Mouse (Mus musculus) limb, embryonic 11.5 days (tissue): ENCODE data around the gene Pou3f1. TPM values are rescaled to one million over a fixed set of nuclear protein-coding genes. Genes with fewer than 3 reads are reported as not detected.

Experiments used
- ATAC-seq: fragments of 200-750 bp; cut with Nextera tagmentation; 2 replicates; pipeline ENCODE4 v1.8.0; 2017; ENCODE audit warnings: low read depth; ENCODE audit not compliant: insufficient number of reproducible peaks, low FRiP score, low TSS enrichment
- DNase-seq: peaks from one replicate; pipeline ENCODE4 v3.0.0-alpha.2; 2015; ENCODE audit warnings: low spot score
- H3K27ac ChIP-seq: fragments of 300-500 bp; sonication (generic); replicated peaks from 2 replicates; pipeline ENCODE4 v1.5.1; 2014; ENCODE audit warnings: low read depth, mild to moderate bottlenecking, low read length
- H3K27me3 ChIP-seq: fragments of 300-500 bp; sonication (generic); 2 replicates; pipeline ENCODE4 v1.6.1; 2014; ENCODE audit warnings: mild to moderate bottlenecking, low read length, mixed read lengths; ENCODE audit not compliant: control insufficient read depth, insufficient read depth
- H3K36me3 ChIP-seq: fragments of 300-500 bp; sonication (generic); 2 replicates; pipeline ENCODE4 v1.6.1; 2014; ENCODE audit warnings: mild to moderate bottlenecking, low read length, moderate library complexity, mixed read lengths; ENCODE audit not compliant: control insufficient read depth, insufficient read depth
- H3K4me1 ChIP-seq: fragments of 300-500 bp; sonication (generic); 2 replicates; pipeline ENCODE4 v1.6.1; 2014; ENCODE audit warnings: low read length, mixed read lengths; ENCODE audit not compliant: control insufficient read depth, insufficient read depth
- H3K4me2 ChIP-seq: fragments of 300-500 bp; sonication (generic); 2 replicates; pipeline ENCODE4 v1.6.1; 2014; ENCODE audit warnings: low read depth, mild to moderate bottlenecking, moderate library complexity; ENCODE audit not compliant: severe bottlenecking
- H3K4me3 ChIP-seq: fragments of 300-500 bp; sonication (generic); 2 replicates; pipeline ENCODE4 v1.5.1; 2014; ENCODE audit warnings: low read depth, low read length
- H3K9ac ChIP-seq: fragments of 300-500 bp; sonication (generic); 2 replicates; pipeline ENCODE4 v1.6.1; 2014; ENCODE audit warnings: mild to moderate bottlenecking, low read length
- H3K9me3 ChIP-seq: fragments of 300-500 bp; sonication (generic); 2 replicates; pipeline ENCODE4 v1.6.1; 2016; ENCODE audit warnings: low read length; ENCODE audit not compliant: control insufficient read depth
- WGBS: fragments of 180-500 bp; shearing (Covaris S2); extraction: QIAGEN DNeasy Blood & Tissue Kit; methylation state at CpG from one replicate; pipeline ENCODE4 v1.1.7; 2014; 5-methylcytosine and 5-hydroxymethylcytosine counted together
- polyA plus RNA-seq: library from polyadenylated mRNA; unstranded; fragments of >200 nt; fragmentation: Nextera tagmentation; extraction: Ambion mirVana; gene quantifications from 2 replicates; pipeline ENCODE4 v1.2.1, GENCODE M21; 2014

Pou3f1 gene
- polyA plus RNA-seq, 1 experiment from 2014 or later: 0.27 TPM

DNA sequence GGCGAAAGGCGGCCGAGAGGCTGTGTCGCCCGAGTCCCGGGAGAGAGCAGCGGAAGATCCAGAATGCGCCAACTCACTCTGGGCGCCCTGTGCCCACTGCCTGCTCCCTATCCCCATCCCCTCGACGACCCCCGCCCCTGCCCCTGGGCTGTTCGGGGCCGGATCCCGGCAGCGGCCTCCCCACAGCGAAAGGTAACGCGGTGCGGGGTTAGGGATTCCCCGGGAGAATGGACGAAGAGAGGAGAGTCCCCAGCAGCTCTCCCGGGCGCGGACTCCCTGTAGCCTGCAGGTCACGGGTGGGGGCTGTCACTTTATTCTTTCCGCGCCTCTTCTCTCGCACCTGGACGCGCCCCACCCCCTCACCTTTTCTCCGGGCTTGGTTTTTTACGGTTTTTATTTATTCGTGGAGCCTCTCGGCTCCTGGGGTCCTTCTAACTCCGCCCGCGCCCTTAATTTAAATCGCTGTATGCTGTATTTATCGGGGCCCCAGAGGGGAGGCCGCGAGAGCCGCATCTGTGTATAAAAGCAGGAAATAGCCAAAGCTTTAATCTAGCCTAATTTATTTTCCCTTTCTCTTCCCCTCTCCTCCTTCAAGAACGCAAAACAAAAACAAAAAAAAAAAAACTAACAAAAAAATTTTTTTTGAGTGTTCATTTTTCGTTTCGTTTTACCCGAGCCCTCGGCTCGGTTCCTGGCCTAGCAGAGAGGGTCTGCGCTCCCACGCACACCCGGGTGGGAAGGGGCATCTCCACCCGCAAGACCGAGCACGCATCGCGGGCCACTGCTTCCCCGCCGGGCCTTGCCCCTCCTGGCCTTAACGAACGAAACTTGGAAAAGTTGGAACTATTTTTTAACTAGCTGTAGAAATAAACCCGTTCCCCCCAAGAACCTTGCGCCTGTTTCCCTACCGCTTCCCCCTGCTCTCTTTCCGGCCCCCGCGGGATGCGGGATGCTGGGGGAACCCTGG is 2.9 kb downstream of the Pou3f1 start:
- under 1% methylated on average over 68 of the region's 68 CpGs for WGBS
- H3K27me3 ChIP-seq: peaks cover 79% of the 10 kb centered on the region
- H3K36me3 ChIP-seq: no peaks in the 10 kb centered on the region
- no peak for ATAC-seq
- no peak overlapping the region for H3K9ac ChIP-seq
- H3K4me1 ChIP-seq: peaks cover 11% of the 10 kb centered on the region; the same call in 1 of the 2 replicates
- H3K9me3 ChIP-seq: no peaks in the 10 kb centered on the region
- peak; percentile 64 for DNase-seq
- no peak overlapping the region; the same call in 1 of the 2 replicates for H3K4me3 ChIP-seq
- H3K27ac ChIP-seq: no peak overlapping the region
- peak overlapping the region; percentile 24; the same call in 1 of the 2 replicates for H3K4me2 ChIP-seq

DNA sequence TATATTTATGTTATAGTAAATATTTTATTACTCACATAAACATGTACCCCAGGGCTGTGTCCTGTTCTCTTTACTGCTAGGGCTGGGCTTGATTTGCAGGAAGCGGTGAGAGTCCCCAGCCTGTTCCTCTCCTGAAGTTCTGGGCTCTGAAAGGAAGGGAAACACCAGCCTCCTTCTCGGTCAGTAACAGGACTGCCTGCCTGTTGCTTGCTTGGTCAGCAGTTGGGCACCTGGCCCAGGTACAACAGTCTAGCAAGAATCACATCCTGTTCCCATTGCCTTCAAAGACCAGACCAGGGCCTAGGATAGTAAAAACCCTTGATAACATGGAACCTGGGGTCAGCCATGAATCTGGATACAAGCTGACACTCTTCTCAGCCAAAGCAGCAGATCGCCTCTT is 4.0 kb downstream of the Pou3f1 start:
- peaks cover 68% of the 10 kb centered on the region for H3K27me3 ChIP-seq
- DNase-seq (no peak), ATAC-seq (no peak)
- H3K9ac ChIP-seq: no peak overlapping the region
- peaks cover 11% of the 10 kb centered on the region; the same call in 1 of the 2 replicates for H3K4me1 ChIP-seq
- H3K36me3 ChIP-seq: no peaks in the 10 kb centered on the region
- 40% methylated on average over 3 of the region's 3 CpGs for WGBS
- H3K9me3 ChIP-seq: no peaks in the 10 kb centered on the region
- no peak overlapping the region for H3K4me2 ChIP-seq
- H3K27ac ChIP-seq: no peak overlapping the region
- H3K4me3 ChIP-seq: no peak overlapping the region

DNA sequence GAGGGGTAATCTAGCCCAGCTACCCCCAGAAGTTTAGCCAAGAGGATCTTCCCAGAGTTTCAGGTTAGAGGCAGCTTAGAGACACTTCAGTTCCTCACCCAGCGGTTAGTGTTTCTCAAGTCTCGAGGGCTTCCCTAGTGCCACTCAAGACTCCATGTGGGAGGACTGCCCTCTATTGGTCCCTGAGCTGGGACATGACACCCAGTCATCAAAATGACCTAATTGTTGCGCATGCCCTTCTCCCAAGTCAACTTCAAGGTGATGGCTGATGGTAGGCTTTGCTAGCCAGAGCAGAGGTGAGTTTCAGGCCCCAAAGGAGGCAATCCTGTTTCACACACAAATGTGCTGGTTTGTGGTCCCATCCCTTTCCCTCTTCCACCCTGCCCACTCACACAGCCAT is 6.4 kb downstream of the Pou3f1 start:
- Histone ChIP-seq H3K9ac (no peak overlapping the region), H3K27me3 (peaks cover 60% of the 10 kb centered on the region), H3K4me1 (peaks cover 1% of the 10 kb centered on the region; the same call in 1 of the 2 replicates), H3K36me3 (no peaks in the 10 kb centered on the region), H3K4me2 (no peak overlapping the region), H3K4me3 (no peak overlapping the region), H3K27ac (no peak overlapping the region), H3K9me3 (no peaks in the 10 kb centered on the region)
- ATAC-seq (no peak), DNase-seq (no peak)
- 62% methylated on average over 3 of the region's 3 CpGs for WGBS

DNA sequence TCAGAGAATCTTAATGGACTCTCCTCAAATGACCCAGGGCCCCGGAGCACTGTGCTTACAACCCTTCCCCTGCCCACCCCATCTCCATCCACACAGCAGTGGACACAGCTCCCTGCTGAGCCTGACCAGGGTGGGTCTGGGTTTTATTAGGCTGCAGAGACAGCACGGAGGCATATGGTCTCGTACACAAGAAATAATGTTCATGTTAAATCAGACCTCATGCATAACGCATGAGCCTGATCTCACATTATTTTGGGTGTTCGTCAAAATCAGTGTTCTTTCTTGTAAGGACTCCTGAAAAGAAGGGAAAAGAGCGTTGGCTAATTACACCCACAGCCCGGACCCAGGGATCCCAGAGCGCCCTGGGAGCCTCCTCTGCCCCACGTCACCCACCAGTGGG is 7.6 kb downstream of the Pou3f1 start:
- Histone ChIP-seq H3K4me2 (no peak overlapping the region), H3K27ac (no peak overlapping the region), H3K27me3 (peaks cover 50% of the 10 kb centered on the region), H3K4me1 (no peaks in the 10 kb centered on the region), H3K4me3 (no peak overlapping the region), H3K9ac (no peak overlapping the region), H3K9me3 (no peaks in the 10 kb centered on the region), H3K36me3 (no peaks in the 10 kb centered on the region)
- DNase-seq: no peak
- WGBS: 70% methylated on average over 9 of the region's 9 CpGs
- no peak for ATAC-seq

DNA sequence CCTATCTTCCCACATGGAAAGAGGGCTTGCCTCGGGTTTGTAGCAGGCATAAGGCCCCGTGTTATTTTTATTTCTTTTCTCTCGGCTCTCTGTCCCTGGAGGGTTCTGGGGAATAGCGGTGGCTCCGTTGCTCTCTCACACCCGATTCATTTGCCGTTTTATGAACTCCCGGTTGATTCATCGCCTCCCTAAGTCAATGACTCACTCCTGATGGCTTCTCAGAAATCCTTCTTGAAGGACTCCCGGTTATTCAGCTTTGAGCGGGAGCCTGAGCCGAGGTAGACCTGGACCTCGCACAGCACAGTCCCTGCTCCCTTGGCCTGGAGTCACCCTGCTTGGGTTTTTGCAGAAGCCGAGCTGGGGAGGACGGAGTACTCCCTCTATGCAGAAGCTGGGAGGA is 8.0 kb downstream of the Pou3f1 start:
- no peaks in the 10 kb centered on the region for H3K36me3 ChIP-seq
- peaks cover 47% of the 10 kb centered on the region for H3K27me3 ChIP-seq

DNA sequence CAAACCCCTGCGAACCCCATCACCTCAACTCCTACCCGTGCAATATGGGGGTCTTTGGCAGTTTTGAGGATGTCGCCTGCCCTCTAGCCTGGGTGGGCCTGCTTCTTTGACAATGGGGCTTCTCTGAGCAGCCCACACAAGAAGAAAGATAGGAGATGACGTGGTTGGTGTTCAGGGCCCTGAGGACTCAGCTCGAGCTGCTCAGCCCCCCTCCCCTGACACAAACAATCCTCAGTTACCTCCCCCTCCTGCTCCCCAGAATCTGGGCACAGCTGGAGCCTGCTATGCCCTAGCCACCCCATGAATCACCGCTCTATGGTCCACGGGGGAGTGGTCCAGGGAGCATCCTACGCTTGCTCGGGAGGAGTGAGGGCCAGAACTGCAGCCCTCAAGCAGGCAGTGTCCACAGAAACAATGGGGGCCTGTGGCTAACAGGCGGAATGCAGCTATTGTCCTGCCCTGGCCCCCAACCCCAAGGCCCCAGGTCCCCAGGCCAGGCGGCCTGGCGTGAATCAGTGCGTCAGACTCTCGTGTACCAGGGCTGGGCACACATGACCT is 10.9 kb downstream of the Pou3f1 start:
- Histone ChIP-seq H3K27ac (no peak overlapping the region), H3K36me3 (no peaks in the 10 kb centered on the region), H3K27me3 (peaks cover 26% of the 10 kb centered on the region), H3K4me3 (no peak overlapping the region), H3K9me3 (no peaks in the 10 kb centered on the region), H3K9ac (no peak overlapping the region), H3K4me2 (no peak overlapping the region), H3K4me1 (peaks cover 10% of the 10 kb centered on the region)
- ATAC-seq: no peak
- 34% methylated on average over 14 of the region's 14 CpGs for WGBS
- DNase-seq: no peak

More for the DNA sequence above, 8.0 kb downstream of the Pou3f1 start:
- Histone ChIP-seq H3K9ac (no peak overlapping the region), H3K4me3 (no peak overlapping the region), H3K9me3 (no peaks in the 10 kb centered on the region), H3K27ac (no peak overlapping the region), H3K4me2 (no peak overlapping the region), H3K4me1 (no peaks in the 10 kb centered on the region)
- 76% methylated on average over 15 of the region's 15 CpGs for WGBS
- no peak for ATAC-seq
- no peak for DNase-seq

DNA sequence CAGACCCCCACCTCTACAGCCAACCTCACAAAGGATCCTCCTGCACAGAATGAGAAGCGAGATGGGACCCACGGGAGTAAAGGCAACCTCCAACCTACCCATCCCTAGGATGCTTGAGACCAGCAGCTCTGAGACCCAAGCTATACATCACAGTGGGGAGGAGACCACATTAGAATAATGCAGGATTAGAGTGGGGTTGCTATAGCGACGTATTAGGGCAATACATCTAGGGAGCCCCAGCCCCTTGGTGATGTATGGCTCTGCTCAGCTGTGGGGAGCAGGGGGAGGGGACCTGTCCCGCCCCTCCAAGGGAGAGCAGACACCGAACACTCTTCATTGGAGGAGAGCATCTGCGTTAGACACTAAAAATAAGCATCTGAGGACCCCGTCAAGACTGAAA is 11.5 kb downstream of the Pou3f1 start:
- H3K36me3 ChIP-seq: no peaks in the 10 kb centered on the region
- H3K27ac ChIP-seq: no peak overlapping the region
- no peak for ATAC-seq
- H3K4me2 ChIP-seq: no peak overlapping the region
- peaks cover 15% of the 10 kb centered on the region for H3K4me1 ChIP-seq
- WGBS: 9% methylated on average over 8 of the region's 8 CpGs
- no peak for DNase-seq
- H3K9me3 ChIP-seq: no peaks in the 10 kb centered on the region
- no peak overlapping the region for H3K4me3 ChIP-seq
- H3K27me3 ChIP-seq: peaks cover 27% of the 10 kb centered on the region
- H3K9ac ChIP-seq: no peak overlapping the region

DNA sequence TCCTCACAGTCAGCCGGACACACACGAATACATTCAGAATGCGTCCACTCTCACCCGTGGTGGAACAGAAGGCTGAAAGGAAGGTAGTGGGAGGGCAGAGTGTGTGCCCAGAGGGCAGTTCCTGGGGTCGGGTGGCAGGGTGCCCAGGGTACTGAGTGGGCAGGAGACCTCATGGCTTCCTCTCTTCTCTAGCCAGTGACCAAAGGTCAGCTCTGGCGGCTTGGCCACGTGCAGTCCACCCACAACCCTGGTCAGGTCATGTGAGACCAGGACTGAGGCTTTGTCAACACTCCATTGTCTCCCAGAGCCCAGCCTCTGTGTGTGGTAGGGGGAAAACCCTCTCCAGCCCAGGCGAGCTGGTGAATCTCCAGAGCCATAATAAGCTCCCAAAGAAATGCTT is 13.6 kb downstream of the Pou3f1 start:
- no peaks in the 10 kb centered on the region for H3K36me3 ChIP-seq
- H3K4me3 ChIP-seq: no peak overlapping the region
- 92% methylated on average over 8 of the region's 8 CpGs for WGBS
- no peak overlapping the region for H3K4me2 ChIP-seq
- ATAC-seq (no peak), DNase-seq (no peak)
- H3K27ac ChIP-seq: no peak overlapping the region
- peaks cover 17% of the 10 kb centered on the region for H3K4me1 ChIP-seq
- H3K9ac ChIP-seq: no peak overlapping the region
- no peaks in the 10 kb centered on the region for H3K9me3 ChIP-seq
- peaks cover 24% of the 10 kb centered on the region for H3K27me3 ChIP-seq
